ENCODE assay signal across 8 mouse cellular contexts in genomic region chr7:28766173-28766879, GRCm38 (mm10). TPM values are rescaled to one million over a fixed set of nuclear protein-coding genes. Genes with fewer than 3 reads are reported as not detected.
DNase-seq lines count a peak whose midpoint lies in the region; ATAC-seq and TF ChIP-seq lines count a peak whose summit lies in the region.

Sirt2 (plus strand) TSS chr7:28766735.

- peak within 1 kb of the TSS; percentile 63 for H3K4me2 ChIP-seq in forebrain, postnatal 0 days (ENCODE audit: low read depth)
- H3K4me2 ChIP-seq in lung, embryonic 15.5 days, result peak within 1 kb of the TSS; percentile 63

- peak in 1 of 2 experiments; percentile 35; a peak in 1 of 4 replicates for TF ChIP-seq EP300 in MEL (IDR thresholded peaks at IDR 0.05; ENCODE audit: low read depth in 1 of 2, low read length in 2 of 2)

- H3K4me3 ChIP-seq in MEL (ENCODE audit: control insufficient read depth in 1 of 2, insufficient read depth in 1 of 2, low read depth in 2 of 2, low read length in 2 of 2), result peak within 1 kb of the TSS; percentile 69 to 88
- peak within 1 kb of the TSS; percentile 60 for H3K4me3 ChIP-seq in cerebellum, adult 2 months (replicated peaks; ENCODE audit: insufficient read depth, low read depth, low read length)
- H3K4me3 ChIP-seq in forebrain, postnatal 0 days (ENCODE audit: low read depth, low read length), result peak within 1 kb of the TSS; percentile 89
- peak within 1 kb of the TSS; percentile 70 for H3K4me3 ChIP-seq in lung, embryonic 15.5 days

- peaks cover 27 to 46% of the 10 kb centered on the region in 2 experiments for H3K4me1 ChIP-seq in MEL (ENCODE audit: control insufficient read depth in 1 of 2, insufficient read depth in 2 of 2, low read length in 2 of 2)
- peaks cover 8% of the 10 kb centered on the region for H3K4me1 ChIP-seq in cerebellum, adult 2 months (ENCODE audit: control insufficient read depth, insufficient read depth, low read length)
- peaks cover 13% of the 10 kb centered on the region for H3K4me1 ChIP-seq in forebrain, postnatal 0 days (ENCODE audit: insufficient read depth)
- H3K4me1 ChIP-seq in lung, embryonic 15.5 days, result peaks cover 16% of the 10 kb centered on the region

- WGBS in cerebellum, adult 2 months, result under 1% methylated on average over 45 of the region's 45 CpGs
- whole genome bisulfite sequencing in forebrain, postnatal 0 days, result under 1% methylated on average over 45 of the region's 45 CpGs
- WGBS in lung, embryonic 15.5 days, result under 1% methylated on average over 45 of the region's 45 CpGs

- TF ChIP-seq POLR2A in MEL (IDR thresholded peaks at IDR 0.05; ENCODE audit: control insufficient read depth in 1 of 2, insufficient read depth in 1 of 2, low read depth in 1 of 2, low read length in 2 of 2, poor library complexity in 1 of 2), result peak; percentile 42 to 64; a peak in 2 of 4 replicates
- TF ChIP-seq POLR2A in cerebellum, adult 2 months (IDR thresholded peaks at IDR 0.05; ENCODE audit: borderline replicate concordance, insufficient read depth, low read length), result peak; percentile 42; the same call in 1 of the 2 replicates

- peak within 1 kb of the TSS; percentile 78 for H3K9ac ChIP-seq in MEL (ENCODE audit: control insufficient read depth, low read depth, low read length, poor library complexity, severe bottlenecking)
- peak within 1 kb of the TSS; percentile 67 for H3K9ac ChIP-seq in forebrain, postnatal 0 days
- peak within 1 kb of the TSS; percentile 59 for H3K9ac ChIP-seq in lung, embryonic 15.5 days

- peaks cover 0 to 32% of the 10 kb centered on the region in 2 experiments; a peak in 2 of 4 replicates for H3K36me3 ChIP-seq in MEL (ENCODE audit: control insufficient read depth in 1 of 2, insufficient read depth in 2 of 2, low read length in 2 of 2)
- peaks cover 4% of the 10 kb centered on the region; the same call in 1 of the 2 replicates for H3K36me3 ChIP-seq in forebrain, postnatal 0 days (ENCODE audit: insufficient read depth)
- H3K36me3 ChIP-seq in lung, embryonic 15.5 days, result peaks cover 10% of the 10 kb centered on the region; the same call in 1 of the 2 replicates

- H3K79me2 ChIP-seq in MEL (ENCODE audit: control insufficient read depth, insufficient read depth, low read length, poor library complexity), result peaks cover 20% of the 10 kb centered on the region

- no peak for TF ChIP-seq RAD21 in MEL (IDR thresholded peaks at IDR 0.05; ENCODE audit: low read depth, low read length)

- H3K9me3 ChIP-seq in MEL (replicated peaks; ENCODE audit: insufficient read depth, low read length), result no peaks in the 10 kb centered on the region
- no peaks in the 10 kb centered on the region for H3K9me3 ChIP-seq in forebrain, postnatal 0 days (ENCODE audit: low read length)
- H3K9me3 ChIP-seq in lung, embryonic 15.5 days, result no peaks in the 10 kb centered on the region

- H3K27ac ChIP-seq in MEL (ENCODE audit: control insufficient read depth, low read depth, low read length), result no peak within 1 kb of the TSS; the same call in 1 of the 2 replicates
- H3K27ac ChIP-seq in cerebellum, adult 2 months (ENCODE audit: insufficient read depth, low read length), result no peak within 1 kb of the TSS
- peak within 1 kb of the TSS; percentile 57 for H3K27ac ChIP-seq in forebrain, postnatal 0 days (ENCODE audit: low read depth, low read length)
- H3K27ac ChIP-seq in lung, embryonic 15.5 days, result no peak within 1 kb of the TSS

- DNase-seq in MEL (ENCODE audit: low read depth, low spot score), result peak; percentile 99
- DNase-seq in cerebellum, adult 2 months, result peak; percentile 98 to 99
- DNase-seq in forebrain, postnatal 0 days, result peak; percentile 99
- peak; percentile 97 for DNase-seq in heart, postnatal 4 days
- DNase-seq in layer of hippocampus, adult 8-10 months (ENCODE audit: low spot score in 2 of 2), result peak; percentile 99
- peak; percentile 96 for DNase-seq in ovary, adult 18-20 months (ENCODE audit: low spot score)
- peak; percentile 98 for DNase-seq in thymus, postnatal 0 days (ENCODE audit: low spot score)

- peak in 1 of 3 experiments; percentile 3; a peak in 1 of 6 replicates for TF ChIP-seq CTCF in MEL (IDR thresholded peaks at IDR 0.05 in 2 of 3, conservative IDR thresholded peaks at IDR 0.05 in 1 of 3; ENCODE audit: control insufficient read depth in 1 of 3, insufficient read depth in 1 of 3, low read depth in 2 of 3, low read length in 3 of 3, poor library complexity in 1 of 3, severe bottlenecking in 1 of 3)
- TF ChIP-seq CTCF in cerebellum, adult 2 months (IDR thresholded peaks at IDR 0.05; ENCODE audit: borderline replicate concordance, insufficient read depth, low read depth, low read length), result no peak
- peak; percentile 38 for TF ChIP-seq CTCF in forebrain, postnatal 0 days (IDR thresholded peaks at IDR 0.05; ENCODE audit: low read depth)

- H3K27me3 ChIP-seq in MEL (ENCODE audit: control insufficient read depth in 1 of 2, insufficient read depth in 2 of 2, low read length in 2 of 2), result no peaks in the 10 kb centered on the region
- no peaks in the 10 kb centered on the region for H3K27me3 ChIP-seq in cerebellum, adult 2 months (ENCODE audit: control insufficient read depth, insufficient read depth, low read length)
- no peaks in the 10 kb centered on the region for H3K27me3 ChIP-seq in forebrain, postnatal 0 days (ENCODE audit: insufficient read depth, low read length)
- no peaks in the 10 kb centered on the region for H3K27me3 ChIP-seq in lung, embryonic 15.5 days

- ATAC-seq in forebrain, postnatal 0 days, result peak; percentile 98
- ATAC-seq in lung, embryonic 15.5 days (ENCODE audit: borderline replicate concordance, extremely low read depth, low FRiP score, low TSS enrichment), result peak; percentile 99

TF ChIP-seq in MEL, 35 proteins besides CTCF, POLR2A, EP300 and RAD21 (continues in another document):
- TF ChIP-seq HCFC1 (IDR thresholded peaks at IDR 0.05; ENCODE audit: low read depth, low read length) (peak; percentile 98), NELFE (IDR thresholded peaks at IDR 0.05; ENCODE audit: low read depth, low read length) (peak; percentile 57), CHD1 (IDR thresholded peaks at IDR 0.05; ENCODE audit: low read depth, low read length) (no peak), MYB (IDR thresholded peaks at IDR 0.05; ENCODE audit: low read depth, low read length) (no peak), USF2 (IDR thresholded peaks at IDR 0.05; ENCODE audit: borderline replicate concordance in 1 of 2, insufficient read depth in 1 of 2, low read depth in 1 of 2, low read length in 2 of 2) (peak in 1 of 2 experiments; percentile 26; a peak in 1 of 4 replicates), POLR2AphosphoS5 (IDR thresholded peaks at IDR 0.05; ENCODE audit: borderline replicate concordance, low read depth, low read length) (no peak), GABPA (IDR thresholded peaks at IDR 0.05; ENCODE audit: low read depth, low read length) (no peak), POLR2AphosphoS2 (IDR thresholded peaks at IDR 0.05; ENCODE audit: low read length) (no peak; the same call in 1 of the 2 replicates), ZC3H11A (IDR thresholded peaks at IDR 0.05; ENCODE audit: low read depth, low read length) (no peak), MYC (IDR thresholded peaks at IDR 0.05; ENCODE audit: low read depth, low read length) (peak; percentile 83; the same call in 1 of the 2 replicates), TCF12 (IDR thresholded peaks at IDR 0.05; ENCODE audit: low read depth, low read length) (0 out of 2 replicates have a peak, but pooled peaks have one; percentile 8), MAX (IDR thresholded peaks at IDR 0.05; ENCODE audit: low read length) (peak; percentile 68; the same call in 1 of the 2 replicates), JUND (IDR thresholded peaks at IDR 0.05; ENCODE audit: low read depth, low read length) (no peak), ZKSCAN1 (IDR thresholded peaks at IDR 0.05; ENCODE audit: low read depth, low read length) (no peak), CHD2 (IDR thresholded peaks at IDR 0.05; ENCODE audit: low read length) (peak; percentile 80), ZMIZ1 (IDR thresholded peaks at IDR 0.05; ENCODE audit: low read depth, low read length) (no peak), SMC3 (IDR thresholded peaks at IDR 0.05; ENCODE audit: low read depth, low read length) (no peak), MAZ (IDR thresholded peaks at IDR 0.05; ENCODE audit: low read depth, low read length) (peak; percentile 52; the same call in 1 of the 2 replicates), MXI1 (IDR thresholded peaks at IDR 0.05; ENCODE audit: low read depth, low read length) (peak; percentile 91), MAFK (IDR thresholded peaks at IDR 0.05; ENCODE audit: borderline replicate concordance, low read depth, low read length) (no peak), KAT2A (conservative IDR thresholded peaks at IDR 0.05; ENCODE audit: low read depth, low read length) (peak; percentile 99), TBP (IDR thresholded peaks at IDR 0.05; ENCODE audit: low read depth, low read length) (peak; percentile 50; the same call in 1 of the 2 replicates), ELF1 (IDR thresholded peaks at IDR 0.05; ENCODE audit: low read depth, low read length) (peak; percentile 89), NRF1 (IDR thresholded peaks at IDR 0.05; ENCODE audit: insufficient read depth, low read depth, low read length, poor library complexity, severe bottlenecking) (no peak; the same call in 1 of the 2 replicates), TAL1 (IDR thresholded peaks at IDR 0.05; ENCODE audit: low read length) (no peak), RCOR1 (IDR thresholded peaks at IDR 0.05; ENCODE audit: low read depth, low read length) (no peak), ZNF384 (IDR thresholded peaks at IDR 0.05; ENCODE audit: low read depth, low read length) (no peak), MEF2A (IDR thresholded peaks at IDR 0.05; ENCODE audit: extremely low read depth, insufficient replicate concordance, low read depth, low read length, poor library complexity, severe bottlenecking) (no peak), E2F4 (IDR thresholded peaks at IDR 0.05; ENCODE audit: borderline replicate concordance, low read depth, low read length) (no peak), ETS1 (IDR thresholded peaks at IDR 0.05; ENCODE audit: low read depth, low read length) (peak; percentile 28; the same call in 1 of the 2 replicates)

RNA-seq across cellular contexts. Expression of gene Sirt2, which starts in this region (rescaled TPM):
- 31.8 and 35.7 TPM in 2 replicates for total RNA-seq in MEL (2012; rRNA removed)
- polyA plus RNA-seq in MEL (2012; ENCODE audit: insufficient read depth in 1 of 2, insufficient read length in 2 of 2, low read depth in 1 of 2, low replicate concordance in 2 of 2, missing spikeins in 1 of 2), result 10 to 100 TPM in 1 of 2 experiments, not detected in 1; 72.4 TPM
- polyA plus RNA-seq in cerebellum, adult 2 months (2012; rRNA removed), result 282 and 298 TPM in 2 replicates
- 49.6 and 58.1 TPM in 2 replicates for total RNA-seq in forebrain, postnatal 0 days (2014; rRNA removed)
- polyA plus RNA-seq in forebrain, postnatal 0 days (2015; fragmentation: Nextera tagmentation; extraction: Ambion mirVana), result 105 and 106 TPM in 2 replicates
- 10 to 100 TPM; 56.4 to 58.3 TPM for total RNA-seq in heart, postnatal 4 days (2021)
- 100 to 1,000 TPM; 129 to 157 (median 142) TPM for total RNA-seq in layer of hippocampus, adult 8-10 months (2022)
- polyA plus RNA-seq in lung, embryonic 15.5 days (2015; fragmentation: Nextera tagmentation; extraction: Ambion mirVana), result 59.5 and 65.2 TPM in 2 replicates
- 57.2 and 63.9 TPM in 2 replicates for polyA plus RNA-seq in thymus, postnatal 0 days (2015; fragmentation: Nextera tagmentation; extraction: Ambion mirVana)
